Mouse (Mus musculus): ENCODE data around the gene Cd2.

DNA sequence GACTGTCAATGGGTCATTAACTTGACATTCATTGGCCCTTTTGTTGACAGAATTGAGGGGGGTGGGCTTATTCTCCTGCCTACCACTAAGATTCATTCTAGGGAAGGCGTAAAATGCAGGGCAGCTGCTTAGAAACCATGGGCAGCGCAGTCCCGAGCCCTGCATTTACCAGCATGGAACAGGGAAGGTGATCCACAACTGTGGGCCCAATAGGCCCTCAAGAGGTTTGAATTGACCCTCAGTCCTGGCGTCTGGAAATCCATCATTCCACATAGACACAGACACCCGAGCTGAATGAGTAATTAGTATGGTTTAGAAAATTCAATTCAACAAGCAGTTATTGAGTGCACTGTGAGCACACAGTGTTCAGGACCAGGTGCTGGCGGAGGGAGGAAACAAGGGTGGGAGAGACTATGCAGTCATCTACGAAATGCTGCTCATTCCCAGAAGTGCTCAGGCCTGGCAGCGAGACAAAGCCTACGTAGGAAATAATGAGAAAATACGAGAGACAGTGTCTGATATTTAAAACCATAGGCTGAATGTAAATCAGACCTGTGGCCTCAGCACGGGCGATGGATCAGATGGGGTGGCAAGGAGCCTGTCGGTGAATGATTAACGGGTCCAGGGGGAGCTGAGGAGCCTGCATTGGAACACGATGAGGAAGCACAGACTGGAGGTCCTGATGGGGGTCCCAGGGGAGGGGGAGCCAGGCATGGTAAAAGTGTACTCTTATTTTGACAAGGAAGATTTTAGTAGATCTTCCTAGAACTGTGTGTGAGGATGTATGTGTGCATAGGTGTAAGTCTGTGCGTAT lies 50.5 kb downstream of the Cd2 start:
- TF ChIP-seq CTCF (conservative IDR thresholded peaks at IDR 0.05; ENCODE audit: insufficient read depth, insufficient read length, low read depth, low read length) (no peak), POLR2A (IDR thresholded peaks at IDR 0.05; ENCODE audit: low read depth, low read length) (no peak)
